Mouse (Mus musculus): ENCODE measurements around the gene Degs1.
"Not testable (repeated sequence)": the region's sequence is repeated elsewhere in the genome, so short reads cannot be mapped to it uniquely, and the experiment has no call there.

DNA sequence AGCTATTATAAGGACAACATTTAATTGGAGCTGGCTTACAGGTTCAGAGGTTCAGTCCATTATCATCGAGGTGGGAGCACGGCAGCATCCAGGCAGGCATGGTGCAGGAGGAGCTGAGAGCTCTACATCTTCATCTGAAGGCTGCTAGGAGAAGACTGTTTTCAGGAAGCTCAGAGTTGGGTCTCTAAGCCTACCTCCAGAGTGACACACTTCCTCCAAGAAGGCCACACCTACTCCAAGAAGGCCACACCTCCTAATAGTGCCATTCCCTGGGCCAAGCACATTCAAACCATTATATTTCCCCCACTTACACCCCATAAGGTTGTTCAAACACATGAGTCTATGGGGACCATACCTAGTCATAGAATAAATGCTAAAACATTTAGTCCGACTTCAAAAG lies 8.1 kb upstream of the Degs1 start:
- not testable (repeated sequence) for TF ChIP-seq CTCF, POLR2A (IDR thresholded peaks at IDR 0.05; ENCODE audit: insufficient read depth, low read depth, low read length)
